Mouse (Mus musculus) heart, embryonic 14.5 days (tissue): ENCODE results near the gene Ankrd13b. TPM values are rescaled to one million over a fixed set of nuclear protein-coding genes. Genes with fewer than 3 reads are reported as not detected.

ENCODE experiments used
- ATAC-seq: fragments of 200-750 bp; cut with Nextera tagmentation; 2 replicates; pipeline ENCODE4 v1.8.0; 2017; ENCODE audit warnings: low read depth, moderate TSS enrichment; ENCODE audit not compliant: insufficient number of reproducible peaks, insufficient read depth, low FRiP score
- H3K27ac ChIP-seq, 2 experiments: fragments of 200-500 bp in 1 of 2; fragments of 300-500 bp in 1 of 2; sonication (generic) in 1 of 2; replicated peaks in 1 of 2; 2 replicates each; pipeline ENCODE4 v1.5.1; 2012 to 2014; ENCODE audit warnings: low read depth in 2 of 2, low read length in 2 of 2, control low read depth in 1 of 2, mild to moderate bottlenecking in 1 of 2, mixed read lengths in 1 of 2; ENCODE audit not compliant: control insufficient read depth in 1 of 2, insufficient read depth in 1 of 2
- H3K27me3 ChIP-seq: fragments of 300-500 bp; sonication (generic); 2 replicates; pipeline ENCODE4 v1.6.1; 2014; ENCODE audit warnings: mild to moderate bottlenecking, low read length, control low read depth; ENCODE audit not compliant: control insufficient read depth, insufficient read depth
- H3K36me3 ChIP-seq: fragments of 300-500 bp; sonication (generic); 2 replicates; pipeline ENCODE4 v1.6.1; 2014; ENCODE audit warnings: mild to moderate bottlenecking, control low read depth, low read length, mixed read lengths; ENCODE audit not compliant: control insufficient read depth, insufficient read depth
- H3K4me1 ChIP-seq, 2 experiments: fragments of 200-500 bp in 1 of 2; fragments of 300-500 bp in 1 of 2; sonication (generic) in 1 of 2; 2 replicates each; pipeline ENCODE4 v1.6.1; 2012 to 2014; ENCODE audit warnings: low read length in 2 of 2, control low read depth in 1 of 2, mixed read lengths in 1 of 2; ENCODE audit not compliant: control insufficient read depth in 2 of 2, insufficient read depth in 2 of 2
- H3K4me2 ChIP-seq: fragments of 300-500 bp; sonication (generic); 2 replicates; pipeline ENCODE4 v1.6.1; 2014; ENCODE audit warnings: mild to moderate bottlenecking, low read length
- H3K4me3 ChIP-seq, 2 experiments: fragments of 200-500 bp in 1 of 2; fragments of 300-500 bp in 1 of 2; sonication (generic) in 1 of 2; 2 replicates each; pipeline ENCODE4 v1.5.1; 2012 to 2014; ENCODE audit warnings: low read length in 2 of 2, mild to moderate bottlenecking in 2 of 2, control low read depth in 1 of 2, low read depth in 1 of 2, moderate library complexity in 1 of 2; ENCODE audit not compliant: control insufficient read depth in 1 of 2, insufficient read depth in 1 of 2
- H3K9ac ChIP-seq: fragments of 300-500 bp; sonication (generic); 2 replicates; pipeline ENCODE4 v1.6.1; 2014; ENCODE audit warnings: mild to moderate bottlenecking, low read length
- H3K9me3 ChIP-seq: fragments of 300-500 bp; sonication (generic); 2 replicates; pipeline ENCODE4 v1.6.1; 2016; ENCODE audit warnings: low read length, control low read depth; ENCODE audit not compliant: control insufficient read depth
- WGBS: fragments of 180-500 bp; shearing (Covaris S2); extraction: QIAGEN DNeasy Blood & Tissue Kit; methylation state at CpG from one replicate; pipeline ENCODE4 v1.1.7; 2014; 5-methylcytosine and 5-hydroxymethylcytosine counted together
- polyA plus RNA-seq: library from polyadenylated mRNA; unstranded; fragments of >200 nt; fragmentation: Nextera tagmentation; extraction: Ambion mirVana; gene quantifications from 2 replicates; pipeline ENCODE4 v1.2.1, GENCODE M21; 2014

Ankrd13b gene
- polyA plus RNA-seq, 1 experiment from 2014 or later = 5.2 TPM

DNA sequence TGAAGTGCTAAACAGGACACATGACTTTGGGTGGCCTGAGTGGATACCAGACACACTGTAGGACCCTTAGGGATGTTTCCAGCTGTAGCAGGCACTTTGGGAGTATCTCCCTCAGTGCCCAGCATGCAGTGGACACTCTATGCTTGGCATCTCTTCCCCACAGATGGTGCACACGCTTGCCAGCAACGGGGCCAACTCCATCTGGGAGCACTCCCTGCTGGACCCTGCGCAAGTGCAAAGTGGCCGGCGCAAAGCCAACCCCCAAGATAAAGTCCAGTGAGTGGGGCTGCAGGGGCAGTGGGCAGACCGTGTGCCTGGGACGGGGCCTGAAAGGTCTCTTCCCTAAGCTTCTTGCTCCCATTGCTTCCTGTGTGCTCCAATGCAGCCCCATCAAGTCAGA is 9.9 kb upstream of the Ankrd13b start:
- no peak overlapping the region for H3K9ac ChIP-seq
- H3K4me2 ChIP-seq = no peak overlapping the region
- H3K9me3 ChIP-seq = no peaks in the 10 kb centered on the region
- H3K4me3 ChIP-seq = no peak overlapping the region
- H3K4me1 ChIP-seq = peaks cover 23 to 54% of the 10 kb centered on the region in 2 experiments
- 85% methylated on average over 7 of the region's 7 CpGs for WGBS
- no peak overlapping the region for H3K27ac ChIP-seq
- H3K36me3 ChIP-seq = peaks cover 55% of the 10 kb centered on the region
- ATAC-seq = no peak
- no peaks in the 10 kb centered on the region for H3K27me3 ChIP-seq

DNA sequence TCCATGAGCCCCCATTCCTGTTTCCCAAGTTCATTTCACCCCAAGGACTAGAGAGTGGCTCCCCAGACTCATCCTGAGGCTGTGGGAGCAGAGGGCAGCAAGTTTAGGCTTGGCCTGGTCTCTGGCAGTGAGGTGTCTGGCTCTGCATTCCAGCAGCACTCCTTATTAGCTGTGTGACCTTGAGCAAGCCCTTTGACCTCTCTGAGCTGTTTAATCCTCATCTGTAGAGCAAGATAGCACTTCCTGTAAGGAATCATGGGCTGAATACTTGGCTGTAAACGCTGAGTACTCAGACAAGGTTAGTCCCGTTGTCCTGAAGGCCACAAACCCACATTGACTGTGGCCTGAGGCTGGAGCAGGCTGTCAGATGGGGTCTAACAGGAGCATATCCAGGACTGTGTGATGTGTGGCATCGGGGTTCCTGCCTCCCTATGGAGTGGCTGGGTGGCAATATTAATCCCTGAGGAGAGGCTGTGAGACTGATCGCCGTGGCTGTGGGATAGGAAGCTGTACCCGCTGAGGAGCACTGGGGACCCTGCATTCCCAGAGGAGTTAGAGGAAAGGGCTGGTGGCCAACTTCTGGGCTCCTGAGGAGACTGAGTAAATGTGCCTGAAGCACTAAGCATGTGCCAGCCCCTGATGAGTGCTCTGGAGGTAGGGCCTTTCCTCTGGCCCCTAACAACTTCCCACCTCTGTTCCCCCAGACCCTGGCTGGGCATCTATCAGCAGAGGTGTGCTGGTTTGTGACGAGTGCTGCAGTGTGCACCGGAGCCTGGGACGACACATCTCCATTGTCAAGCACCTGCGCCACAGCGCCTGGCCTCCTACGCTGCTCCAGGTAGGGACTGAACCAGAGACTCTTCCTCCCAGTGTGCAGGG is 9.0 kb upstream of the Ankrd13b start:
- Histone ChIP-seq H3K9me3 (no peaks in the 10 kb centered on the region), H3K9ac (peak overlapping the region; percentile 65), H3K4me2 (peak overlapping the region; percentile 36), H3K4me1 (peaks cover 24 to 57% of the 10 kb centered on the region in 2 experiments), H3K36me3 (peaks cover 46% of the 10 kb centered on the region), H3K27me3 (no peaks in the 10 kb centered on the region), H3K4me3 (no peak overlapping the region), H3K27ac (peak overlapping the region; percentile 77 to 93)
- 65% methylated on average over 12 of the region's 12 CpGs for WGBS
- no peak for ATAC-seq

DNA sequence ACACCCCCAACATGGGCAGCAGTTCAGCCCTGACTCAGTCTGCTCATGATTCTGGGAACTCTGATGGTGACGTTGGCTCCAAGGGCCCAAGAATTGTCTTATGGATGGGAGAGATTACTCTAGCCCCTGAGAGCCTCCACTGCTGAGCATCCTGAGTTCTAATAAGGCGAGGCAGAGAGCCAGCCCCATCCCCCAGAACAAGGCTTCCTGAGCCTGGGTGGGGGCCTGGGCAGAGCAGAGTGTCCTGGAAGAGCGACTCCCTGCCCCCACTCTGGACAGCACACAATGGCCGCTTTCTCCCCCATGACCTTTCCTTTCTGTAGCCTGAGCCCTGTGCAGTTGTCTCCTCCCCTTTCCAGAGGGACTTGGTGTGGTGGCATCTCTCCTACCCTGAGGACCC is 8.4 kb upstream of the Ankrd13b start:
- H3K9ac ChIP-seq = peak overlapping the region; percentile 65
- 0 out of 2 replicates have a peak, but pooled peaks have one; percentile 5 for ATAC-seq
- 29% methylated on average over 4 of the region's 4 CpGs for WGBS

DNA sequence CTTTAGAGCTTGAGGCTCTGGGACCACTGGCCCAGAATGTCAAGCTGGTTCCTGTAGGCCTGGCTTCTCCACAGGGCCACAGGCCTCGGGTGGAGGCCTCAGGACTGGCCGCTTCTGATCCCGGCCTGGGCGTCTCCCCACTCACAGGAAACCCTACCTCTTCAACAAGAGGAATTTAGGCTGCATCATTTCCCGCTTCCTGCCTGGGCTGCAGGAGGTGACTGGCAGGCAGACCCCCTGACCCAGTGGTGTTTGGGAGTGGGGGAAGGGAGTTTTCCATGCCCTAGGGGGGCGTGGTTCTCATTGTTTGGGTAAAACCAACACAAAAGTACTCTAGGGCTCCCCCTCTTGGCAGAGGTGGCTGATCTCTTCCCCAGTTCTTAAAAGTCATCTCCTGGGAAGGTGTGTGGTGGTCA is 7.9 kb upstream of the Ankrd13b start:
- H3K4me1 ChIP-seq = peaks cover 24 to 52% of the 10 kb centered on the region in 2 experiments
- ATAC-seq = peak; percentile 10; the same call in 1 of the 2 replicates
- H3K4me3 ChIP-seq = no peak overlapping the region

More for the DNA sequence above, 8.4 kb upstream of the Ankrd13b start:
- Histone ChIP-seq H3K4me2 (peak overlapping the region; percentile 36), H3K27ac (peak overlapping the region; percentile 77 to 93), H3K4me1 (peaks cover 24 to 51% of the 10 kb centered on the region in 2 experiments), H3K9me3 (no peaks in the 10 kb centered on the region), H3K36me3 (peaks cover 40% of the 10 kb centered on the region), H3K4me3 (no peak overlapping the region), H3K27me3 (no peaks in the 10 kb centered on the region)

DNA sequence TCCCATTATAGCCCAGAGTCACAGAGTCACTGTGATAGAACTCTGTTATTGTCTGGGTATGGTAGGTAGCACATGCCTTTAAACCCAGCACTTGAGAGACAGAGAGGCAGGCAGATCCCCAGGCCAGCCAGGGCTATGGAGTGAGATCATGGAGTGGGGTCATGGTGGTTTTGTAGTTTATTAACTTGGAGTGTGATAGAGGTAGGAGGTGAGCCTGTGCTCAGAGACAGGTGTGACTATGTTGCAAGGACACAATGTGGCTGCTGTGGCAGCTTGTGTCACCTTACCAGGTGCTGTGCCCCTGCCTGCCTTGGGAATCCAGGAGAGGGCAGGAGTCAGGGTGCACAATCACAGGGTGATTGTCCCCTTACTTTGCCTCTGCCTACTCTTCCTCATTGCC is 6.0 kb upstream of the Ankrd13b start:
- H3K4me3 ChIP-seq = no peak overlapping the region
- peaks cover 31 to 66% of the 10 kb centered on the region in 2 experiments for H3K4me1 ChIP-seq
- ATAC-seq = no peak
- H3K27ac ChIP-seq = peak overlapping the region; percentile 14 to 93; a peak in 2 of 4 replicates
- no peaks in the 10 kb centered on the region for H3K27me3 ChIP-seq
- H3K36me3 ChIP-seq = peaks cover 18% of the 10 kb centered on the region
- peak overlapping the region; percentile 94 for H3K4me2 ChIP-seq
- H3K9ac ChIP-seq = peak overlapping the region; percentile 96
- no peaks in the 10 kb centered on the region for H3K9me3 ChIP-seq

More for the DNA sequence above, 7.9 kb upstream of the Ankrd13b start:
- H3K4me2 ChIP-seq = peak overlapping the region; percentile 36; the same call in 1 of the 2 replicates
- peaks cover 35% of the 10 kb centered on the region for H3K36me3 ChIP-seq
- H3K9me3 ChIP-seq = no peaks in the 10 kb centered on the region
- WGBS = 30% methylated on average over 6 of the region's 6 CpGs
- H3K9ac ChIP-seq = peak overlapping the region; percentile 31
- peak overlapping the region; percentile 83 to 93 for H3K27ac ChIP-seq
- H3K27me3 ChIP-seq = no peaks in the 10 kb centered on the region

DNA sequence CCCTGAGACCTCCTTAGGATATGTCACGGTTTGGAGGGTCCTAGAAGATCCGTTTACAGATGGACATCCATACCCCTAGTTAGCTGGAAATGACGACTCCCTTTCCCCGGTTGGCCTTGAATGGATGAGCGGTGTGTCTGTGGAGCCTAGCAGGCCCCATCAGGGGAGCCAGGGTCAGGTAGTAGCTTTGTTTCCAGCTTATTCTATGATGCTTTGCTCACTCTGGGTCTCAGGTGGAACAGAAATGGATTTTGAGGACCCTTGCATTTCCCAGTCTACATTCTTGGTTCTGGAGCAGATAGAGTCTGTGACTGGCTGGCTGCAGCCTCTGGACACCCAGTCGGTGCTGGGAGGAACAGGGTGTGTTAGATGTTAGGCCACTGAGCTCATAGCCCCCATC is 5.3 kb upstream of the Ankrd13b start:
- WGBS = 66% methylated on average over 6 of the region's 6 CpGs
- peak overlapping the region; percentile 50 to 95; a peak in 2 of 4 replicates for H3K27ac ChIP-seq
- H3K36me3 ChIP-seq = peaks cover 11% of the 10 kb centered on the region
- peak overlapping the region; percentile 94 for H3K4me2 ChIP-seq
- no peaks in the 10 kb centered on the region for H3K27me3 ChIP-seq
- no peak for ATAC-seq
- H3K9ac ChIP-seq = peak overlapping the region; percentile 96
- H3K4me1 ChIP-seq = peaks cover 36 to 71% of the 10 kb centered on the region in 2 experiments
- peak overlapping the region in 1 of 2 experiments; percentile 94; a peak in 3 of 4 replicates for H3K4me3 ChIP-seq
- no peaks in the 10 kb centered on the region for H3K9me3 ChIP-seq

DNA sequence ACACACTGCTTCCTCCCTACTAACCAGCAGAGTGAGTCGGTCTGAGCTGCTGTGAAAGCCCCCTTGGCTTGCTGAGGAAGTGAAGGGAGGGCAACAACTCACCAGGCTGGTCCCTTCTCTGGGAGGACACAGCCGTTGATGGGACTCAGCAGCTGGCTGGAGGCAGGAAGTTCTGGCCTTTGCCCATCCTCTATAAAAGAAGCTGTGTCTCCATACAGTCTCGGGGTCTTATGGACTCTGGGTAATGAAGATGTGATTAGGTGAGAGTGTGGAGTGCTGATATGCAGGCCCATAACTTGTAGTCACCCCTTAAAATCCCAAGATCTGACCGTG is 4.8 kb upstream of the Ankrd13b start:
- H3K9ac ChIP-seq = peak overlapping the region; percentile 96
- peaks cover 36 to 71% of the 10 kb centered on the region in 2 experiments for H3K4me1 ChIP-seq
- WGBS = 28% methylated on average over 4 of the region's 4 CpGs
- H3K4me3 ChIP-seq = peak overlapping the region; percentile 76 to 94
- ATAC-seq = no peak
- H3K9me3 ChIP-seq = no peaks in the 10 kb centered on the region
- H3K4me2 ChIP-seq = peak overlapping the region; percentile 94
- H3K27ac ChIP-seq = peak overlapping the region; percentile 50 to 95
- H3K36me3 ChIP-seq = peaks cover 6% of the 10 kb centered on the region
- H3K27me3 ChIP-seq = no peaks in the 10 kb centered on the region
